Mouse (Mus musculus): ENCODE measurements around the gene 6030452D12Rik. TPM values are rescaled to one million over a fixed set of nuclear protein-coding genes. Genes with fewer than 3 reads are reported as not detected.

Gene 6030452D12Rik
- total and polyA plus RNA-seq, 3 experiments: not detected

GRCm38 (mm10) chr8:106528596-106529249, 28.4 kb downstream of the 6030452D12Rik start:
- H3K27me3 ChIP-seq (replicated peaks): no peaks in the 10 kb centered on the region
- H3K27ac ChIP-seq (ENCODE audit: insufficient read depth, low read depth): no peak overlapping the region
- no peaks in the 10 kb centered on the region for H3K36me3 ChIP-seq (replicated peaks in 1 of 2; ENCODE audit: control insufficient read depth in 1 of 2, insufficient read depth in 1 of 2, low read length in 1 of 2)
- H3K9me3 ChIP-seq (replicated peaks; ENCODE audit: low read length): no peaks in the 10 kb centered on the region
- in situ Hi-C loops (cut with MboI; ENCODE audit: low pct_ligation_motif_present, low pct_unique_long_range_greater_than_20kb, low sequenced_read_pairs) (no loop called here), dilution Hi-C loops (cut with MboI; ENCODE audit: extremely low pct_ligation_motif_present, extremely low pct_unique_long_range_greater_than_20kb, low sequenced_read_pairs) (no loop called here)
- no peak for TF ChIP-seq TBP (conservative IDR thresholded peaks at IDR 0.05; ENCODE audit: low read depth, low read length)
- TF ChIP-seq CTCF (conservative IDR thresholded peaks at IDR 0.05 in 1 of 2, IDR thresholded peaks at IDR 0.05 in 1 of 2; ENCODE audit: low read depth in 2 of 2, low read length in 2 of 2): no peak
- TF ChIP-seq KAT2A (IDR thresholded peaks at IDR 0.05; ENCODE audit: insufficient replicate concordance, low read length): no peak
- no peak for TF ChIP-seq USF2 (conservative IDR thresholded peaks at IDR 0.05; ENCODE audit: low read depth, low read length)
- no peak for TF ChIP-seq MEF2A (IDR thresholded peaks at IDR 0.05; ENCODE audit: borderline replicate concordance, low read depth, low read length)
- TF ChIP-seq MAX (IDR thresholded peaks at IDR 0.05; ENCODE audit: low read length): no peak
- TF ChIP-seq ZMIZ1 (IDR thresholded peaks at IDR 0.05; ENCODE audit: low read depth, low read length): no peak
- TF ChIP-seq JUN (IDR thresholded peaks at IDR 0.05; ENCODE audit: insufficient read depth, low read depth, low read length): no peak
- TF ChIP-seq MAZ (IDR thresholded peaks at IDR 0.05; ENCODE audit: low read depth, low read length): no peak
- no peak for TF ChIP-seq CHD2 (IDR thresholded peaks at IDR 0.05; ENCODE audit: low read length)
- TF ChIP-seq SMC3 (IDR thresholded peaks at IDR 0.05; ENCODE audit: low read depth, low read length): no peak
- no peak for TF ChIP-seq EP300 (IDR thresholded peaks at IDR 0.05; ENCODE audit: low read length)
- TF ChIP-seq ETS1 (conservative IDR thresholded peaks at IDR 0.05; ENCODE audit: low read depth, low read length): no peak
- TF ChIP-seq ZC3H11A (IDR thresholded peaks at IDR 0.05; ENCODE audit: low read depth, low read length): no peak
- H3K4me1 ChIP-seq (ENCODE audit: control insufficient read depth in 1 of 2, insufficient read depth in 2 of 2): peaks cover 0 to 2% of the 10 kb centered on the region in 2 experiments; a peak in 1 of 4 replicates
- no peak overlapping the region for H3K4me3 ChIP-seq (replicated peaks in 1 of 3; ENCODE audit: low read depth in 2 of 3, low read length in 2 of 3, poor library complexity in 1 of 3)
- H3K9ac ChIP-seq (ENCODE audit: insufficient read depth, low read depth): no peak overlapping the region
- no peaks in the 10 kb centered on the region for H3K79me2 ChIP-seq (replicated peaks; ENCODE audit: control insufficient read depth, extremely low read depth, insufficient read depth, poor library complexity, severe bottlenecking)
- no peak for DNase-seq (ENCODE audit: extremely low read depth)
- no peak overlapping the region for H3K4me2 ChIP-seq (ENCODE audit: insufficient read depth, low read depth, poor library complexity, severe bottlenecking)

- dilution Hi-C loops (cut with MboI; ENCODE audit: extremely low pct_ligation_motif_present, extremely low pct_unique_long_range_greater_than_20kb, low sequenced_read_pairs): no loop called here
- no peak overlapping the region for H3K9ac ChIP-seq (ENCODE audit: insufficient read depth, low read depth)
- peaks cover 3 to 5% of the 10 kb centered on the region in 2 experiments; a peak in 3 of 4 replicates for H3K4me1 ChIP-seq (ENCODE audit: control insufficient read depth in 1 of 2, insufficient read depth in 2 of 2)
- no peak overlapping the region for H3K4me3 ChIP-seq (replicated peaks in 1 of 3; ENCODE audit: low read depth in 2 of 3, low read length in 2 of 3, poor library complexity in 1 of 3)
- H3K9me3 ChIP-seq (replicated peaks; ENCODE audit: low read length): no peaks in the 10 kb centered on the region
- no peaks in the 10 kb centered on the region for H3K27me3 ChIP-seq (replicated peaks)
- no peak for DNase-seq (ENCODE audit: extremely low read depth)
- no peaks in the 10 kb centered on the region for H3K36me3 ChIP-seq (replicated peaks in 1 of 2; ENCODE audit: control insufficient read depth in 1 of 2, insufficient read depth in 1 of 2, low read length in 1 of 2)
- no peaks in the 10 kb centered on the region for H3K79me2 ChIP-seq (replicated peaks; ENCODE audit: control insufficient read depth, extremely low read depth, insufficient read depth, poor library complexity, severe bottlenecking)
- TF ChIP-seq ZNF384 (IDR thresholded peaks at IDR 0.05; ENCODE audit: low read depth, low read length) (no peak), ETS1 (conservative IDR thresholded peaks at IDR 0.05; ENCODE audit: low read depth, low read length) (no peak), EP300 (IDR thresholded peaks at IDR 0.05; ENCODE audit: low read length) (no peak), CHD1 (IDR thresholded peaks at IDR 0.05; ENCODE audit: low read depth, low read length) (no peak), UBTF (IDR thresholded peaks at IDR 0.05; ENCODE audit: low read depth, low read length) (no peak), HCFC1 (IDR thresholded peaks at IDR 0.05; ENCODE audit: low read depth, low read length) (no peak), POLR2AphosphoS2 (IDR thresholded peaks at IDR 0.05; ENCODE audit: low read depth, low read length) (no peak), NELFE (IDR thresholded peaks at IDR 0.05; ENCODE audit: low read depth, low read length) (no peak), NRF1 (IDR thresholded peaks at IDR 0.05; ENCODE audit: low read depth, low read length) (no peak), TBP (conservative IDR thresholded peaks at IDR 0.05; ENCODE audit: low read depth, low read length) (no peak), CTCF (conservative IDR thresholded peaks at IDR 0.05 in 1 of 2, IDR thresholded peaks at IDR 0.05 in 1 of 2; ENCODE audit: low read depth in 2 of 2, low read length in 2 of 2) (no peak), USF2 (conservative IDR thresholded peaks at IDR 0.05; ENCODE audit: low read depth, low read length) (no peak), MYC (IDR thresholded peaks at IDR 0.05; ENCODE audit: low read depth, low read length) (no peak), SIN3A (IDR thresholded peaks at IDR 0.05; ENCODE audit: low read length) (no peak), E2F4 (IDR thresholded peaks at IDR 0.05; ENCODE audit: insufficient replicate concordance, low read depth, low read length) (no peak), RAD21 (IDR thresholded peaks at IDR 0.05; ENCODE audit: low read depth, low read length) (no peak), JUND (conservative IDR thresholded peaks at IDR 0.05; ENCODE audit: low read depth, low read length) (no peak)
- H3K27ac ChIP-seq (ENCODE audit: insufficient read depth, low read depth): no peak overlapping the region
- H3K4me2 ChIP-seq (ENCODE audit: insufficient read depth, low read depth, poor library complexity, severe bottlenecking): no peak overlapping the region
- in situ Hi-C loops (cut with MboI; ENCODE audit: low pct_ligation_motif_present, low pct_unique_long_range_greater_than_20kb, low sequenced_read_pairs): no loop called here
Measured at GRCm38 (mm10) chr8:106529885-106530482, 29.7 kb downstream of the 6030452D12Rik start.
